In genomic region chr2:160918930-160919215, GRCm38 (mm10) we compare ENCODE assay signal across 22 mouse cellular contexts. TPM values are rescaled to one million over a fixed set of nuclear protein-coding genes. Genes with fewer than 3 reads are reported as not detected.
A peak's percentile ranks its signal among the peaks of the same experiment; 100 is the strongest.
DNase-seq lines count a peak whose midpoint lies in the region; ATAC-seq and TF ChIP-seq lines count a peak whose summit lies in the region.
"Had no signal": no experiment of that assay in that cellular context is flagged by ENCODE, and none has a peak within 500 bp of the region (broad histone marks: within the 10 kb centered on the region; RNA-seq: fewer than 3 reads in every experiment).

No protein-coding gene starts in this region.

- 0 out of 2 replicates have a peak overlapping the region, but pooled peaks have one; percentile 7 for H3K9ac ChIP-seq in forebrain, embryonic 12.5 days
- no peak overlapping the region for H3K9ac ChIP-seq in forebrain, postnatal 0 days
- no peak overlapping the region for H3K9ac ChIP-seq in midbrain, embryonic 14.5 days (replicated peaks; ENCODE audit: low read length)
- H3K9ac ChIP-seq in embryonic facial prominence, embryonic 12.5 days, result no peak overlapping the region
- H3K9ac ChIP-seq: heart, embryonic 15.5 days had no signal

- H3K4me3 ChIP-seq in forebrain, embryonic 12.5 days (replicated peaks), result no peak overlapping the region
- H3K4me3 ChIP-seq in forebrain, postnatal 0 days (ENCODE audit: low read depth, low read length), result no peak overlapping the region
- H3K4me3 ChIP-seq in midbrain, embryonic 10.5 days, result 0 out of 2 replicates have a peak overlapping the region, but pooled peaks have one; percentile 11
- H3K4me3 ChIP-seq in midbrain, embryonic 14.5 days (replicated peaks; ENCODE audit: low read depth, low read length), result no peak overlapping the region
- no peak overlapping the region for H3K4me3 ChIP-seq in embryonic facial prominence, embryonic 10.5 days
- no peak overlapping the region for H3K4me3 ChIP-seq in embryonic facial prominence, embryonic 12.5 days
- H3K4me3 ChIP-seq: heart, adult 2 months; heart, embryonic 15.5 days had no signal

- H3K4me2 ChIP-seq in forebrain, embryonic 12.5 days, result no peak overlapping the region
- H3K4me2 ChIP-seq in forebrain, postnatal 0 days (ENCODE audit: low read depth), result no peak overlapping the region
- no peak overlapping the region for H3K4me2 ChIP-seq in midbrain, embryonic 14.5 days (ENCODE audit: low read length)
- H3K4me2 ChIP-seq in embryonic facial prominence, embryonic 12.5 days (replicated peaks), result no peak overlapping the region
- H3K4me2 ChIP-seq: heart, embryonic 11.5 days; heart, embryonic 15.5 days had no signal

- TF ChIP-seq CTCF in forebrain, postnatal 0 days (IDR thresholded peaks at IDR 0.05; ENCODE audit: low read depth), result no peak

- no peak for ATAC-seq in forebrain, embryonic 12.5 days (ENCODE audit: low FRiP score)
- ATAC-seq in forebrain, postnatal 0 days, result no peak
- no peak for ATAC-seq in midbrain, embryonic 14.5 days (ENCODE audit: low FRiP score, low TSS enrichment)
- ATAC-seq in embryonic facial prominence, embryonic 12.5 days (ENCODE audit: insufficient number of reproducible peaks, insufficient read depth, low FRiP score, low TSS enrichment), result peak; percentile 4; the same call in 1 of the 2 replicates
- ATAC-seq: activated CD4-positive, CD25-positive, alpha-beta regulatory T cell, adult 4 months; hindbrain, postnatal 0 days; Patski had no signal

- H3K27ac ChIP-seq in forebrain, embryonic 12.5 days, result 0 out of 2 replicates have a peak overlapping the region, but pooled peaks have one; percentile 26
- H3K27ac ChIP-seq in forebrain, postnatal 0 days (ENCODE audit: low read depth, low read length), result no peak overlapping the region
- peak overlapping the region; percentile 72 for H3K27ac ChIP-seq in midbrain, embryonic 10.5 days (replicated peaks)
- no peak overlapping the region for H3K27ac ChIP-seq in midbrain, embryonic 14.5 days (replicated peaks; ENCODE audit: low read depth, low read length)
- H3K27ac ChIP-seq in embryonic facial prominence, embryonic 10.5 days (replicated peaks), result 0 out of 2 replicates have a peak overlapping the region, but pooled peaks have one; percentile 49
- H3K27ac ChIP-seq in embryonic facial prominence, embryonic 12.5 days, result no peak overlapping the region
- H3K27ac ChIP-seq: heart, adult 2 months; heart, embryonic 15.5 days; hindbrain, postnatal 0 days had no signal

- 74% methylated on average over 2 of the region's 2 CpGs for WGBS in forebrain, embryonic 12.5 days
- WGBS in forebrain, postnatal 0 days, result 68% methylated on average over 2 of the region's 2 CpGs
- WGBS in midbrain, embryonic 10.5 days, result 87% methylated on average over 2 of the region's 2 CpGs
- 75% methylated on average over 2 of the region's 2 CpGs for WGBS in midbrain, embryonic 14.5 days
- 78% methylated on average over 2 of the region's 2 CpGs for WGBS in embryonic facial prominence, embryonic 10.5 days
- WGBS in embryonic facial prominence, embryonic 12.5 days, result 71% methylated on average over 2 of the region's 2 CpGs

- DNase-seq in forebrain, postnatal 0 days, result no peak
- no peak for DNase-seq in midbrain, embryonic 10.5 days (ENCODE audit: low spot score)
- no peak for DNase-seq in midbrain, embryonic 14.5 days
- DNase-seq in embryonic facial prominence, embryonic 10.5 days (ENCODE audit: low spot score), result no peak
- DNase-seq in right cerebral cortex, postnatal 14 days, result no peak
- DNase-seq: adrenal gland, adult 2 months; adrenal gland, postnatal 25 days; cerebellum, adult 2 months; cerebellum, postnatal 10 days; gastrocnemius, postnatal 14 days; heart, adult 2 months; heart, postnatal 14 days; kidney, adult 11 months had no signal

- peaks cover 24% of the 10 kb centered on the region for H3K4me1 ChIP-seq in forebrain, embryonic 12.5 days
- peaks cover 4% of the 10 kb centered on the region; the same call in 1 of the 2 replicates for H3K4me1 ChIP-seq in forebrain, postnatal 0 days (ENCODE audit: insufficient read depth)
- peaks cover 21% of the 10 kb centered on the region for H3K4me1 ChIP-seq in midbrain, embryonic 10.5 days
- no peaks in the 10 kb centered on the region for H3K4me1 ChIP-seq in midbrain, embryonic 14.5 days (ENCODE audit: control insufficient read depth, insufficient read depth, low read length)
- peaks cover 57% of the 10 kb centered on the region for H3K4me1 ChIP-seq in embryonic facial prominence, embryonic 10.5 days
- peaks cover 13% of the 10 kb centered on the region; the same call in 1 of the 2 replicates for H3K4me1 ChIP-seq in embryonic facial prominence, embryonic 12.5 days

- H3K36me3 ChIP-seq in forebrain, embryonic 12.5 days (replicated peaks), result no peaks in the 10 kb centered on the region
- H3K36me3 ChIP-seq in forebrain, postnatal 0 days (ENCODE audit: insufficient read depth), result no peaks in the 10 kb centered on the region
- no peaks in the 10 kb centered on the region for H3K36me3 ChIP-seq in midbrain, embryonic 10.5 days
- H3K36me3 ChIP-seq in midbrain, embryonic 14.5 days (ENCODE audit: control insufficient read depth, insufficient read depth, low read length), result no peaks in the 10 kb centered on the region
- H3K36me3 ChIP-seq in embryonic facial prominence, embryonic 10.5 days (replicated peaks), result no peaks in the 10 kb centered on the region
- no peaks in the 10 kb centered on the region for H3K36me3 ChIP-seq in embryonic facial prominence, embryonic 12.5 days
- H3K36me3 ChIP-seq: heart, embryonic 15.5 days had no signal

- no peaks in the 10 kb centered on the region for H3K9me3 ChIP-seq in forebrain, embryonic 12.5 days
- H3K9me3 ChIP-seq in forebrain, postnatal 0 days (ENCODE audit: low read length), result peaks cover 5% of the 10 kb centered on the region; the same call in 1 of the 2 replicates
- H3K9me3 ChIP-seq in midbrain, embryonic 10.5 days (replicated peaks), result no peaks in the 10 kb centered on the region
- no peaks in the 10 kb centered on the region for H3K9me3 ChIP-seq in midbrain, embryonic 14.5 days (ENCODE audit: control insufficient read depth, low read length)
- no peaks in the 10 kb centered on the region for H3K9me3 ChIP-seq in embryonic facial prominence, embryonic 10.5 days
- no peaks in the 10 kb centered on the region for H3K9me3 ChIP-seq in embryonic facial prominence, embryonic 12.5 days
- H3K9me3 ChIP-seq: heart, embryonic 15.5 days had no signal

- H3K27me3 ChIP-seq in forebrain, embryonic 12.5 days, result peaks cover 21% of the 10 kb centered on the region
- no peaks in the 10 kb centered on the region for H3K27me3 ChIP-seq in forebrain, postnatal 0 days (ENCODE audit: insufficient read depth, low read length)
- peaks cover 25% of the 10 kb centered on the region for H3K27me3 ChIP-seq in midbrain, embryonic 10.5 days (ENCODE audit: low read depth, poor library complexity, severe bottlenecking)
- no peaks in the 10 kb centered on the region for H3K27me3 ChIP-seq in midbrain, embryonic 14.5 days (ENCODE audit: control insufficient read depth, insufficient read depth, low read length)
- H3K27me3 ChIP-seq in embryonic facial prominence, embryonic 10.5 days (replicated peaks; ENCODE audit: low read depth, poor library complexity, severe bottlenecking), result peaks cover 29% of the 10 kb centered on the region
- H3K27me3 ChIP-seq in embryonic facial prominence, embryonic 12.5 days, result 0 out of 2 replicates have a peak, but pooled peaks cover 6% of the 10 kb centered on the region
- H3K27me3 ChIP-seq: CH12.LX had no signal

RNA-seq across cellular contexts. Expression of gene Emilin3, which starts 6.7 kb away (rescaled TPM):
- 2.9 and 3.2 TPM in 2 replicates for polyA plus RNA-seq in forebrain, embryonic 12.5 days (2016; fragmentation: Nextera tagmentation; extraction: Ambion mirVana)
- 0.46 and 1.5 TPM in 2 replicates for total RNA-seq in forebrain, postnatal 0 days (2014; rRNA removed)
- polyA plus RNA-seq in forebrain, postnatal 0 days (2015; fragmentation: Nextera tagmentation; extraction: Ambion mirVana), result 0.23 and 0.42 TPM in 2 replicates
- 4.5 and 6.0 TPM in 2 replicates for polyA plus RNA-seq in midbrain, embryonic 10.5 days (2016; fragmentation: Nextera tagmentation; extraction: Ambion mirVana)
- polyA plus RNA-seq in midbrain, embryonic 14.5 days (2014; fragmentation: Nextera tagmentation; extraction: Ambion mirVana), result 0.30 and 0.45 TPM in 2 replicates
- polyA plus RNA-seq in embryonic facial prominence, embryonic 10.5 days (2016; fragmentation: Nextera tagmentation; extraction: Ambion mirVana), result 2.2 and 3.5 TPM in 2 replicates
- polyA plus RNA-seq in embryonic facial prominence, embryonic 12.5 days (2016; fragmentation: Nextera tagmentation; extraction: Ambion mirVana), result 20.5 and 22.3 TPM in 2 replicates
- total RNA-seq: adrenal gland, adult 2 months; adrenal gland, postnatal 25 days; CH12.LX; hematopoietic stem cell, adult 5-6 weeks had no signal
- polyA plus RNA-seq: activated CD4-positive, CD25-positive, alpha-beta regulatory T cell, adult 4 months; Patski had no signal

RNA-seq across cellular contexts. Expression of gene Lpin3, which starts 38.4 kb away (rescaled TPM):
- 0.27 and 0.28 TPM in 2 replicates for polyA plus RNA-seq in forebrain, embryonic 12.5 days (2016; fragmentation: Nextera tagmentation; extraction: Ambion mirVana)
- total RNA-seq in forebrain, postnatal 0 days (2014; rRNA removed), result 0.10 and 0.31 TPM in 2 replicates
- polyA plus RNA-seq in forebrain, postnatal 0 days (2015; fragmentation: Nextera tagmentation; extraction: Ambion mirVana), result 0.27 and 0.30 TPM in 2 replicates
- 0.25 and 0.29 TPM in 2 replicates for polyA plus RNA-seq in midbrain, embryonic 10.5 days (2016; fragmentation: Nextera tagmentation; extraction: Ambion mirVana)
- polyA plus RNA-seq in midbrain, embryonic 14.5 days (2014; fragmentation: Nextera tagmentation; extraction: Ambion mirVana), result 0.14 and 0.34 TPM in 2 replicates
- polyA plus RNA-seq in embryonic facial prominence, embryonic 10.5 days (2016; fragmentation: Nextera tagmentation; extraction: Ambion mirVana), result 1.4 and 2.0 TPM in 2 replicates
- 2.1 and 2.7 TPM in 2 replicates for polyA plus RNA-seq in embryonic facial prominence, embryonic 12.5 days (2016; fragmentation: Nextera tagmentation; extraction: Ambion mirVana)
- total RNA-seq: hematopoietic stem cell, adult 5-6 weeks had no signal

RNA-seq across cellular contexts. Expression of gene Zhx3, which starts 46.1 kb away (rescaled TPM):
- polyA plus RNA-seq in forebrain, embryonic 12.5 days (2016; fragmentation: Nextera tagmentation; extraction: Ambion mirVana), result 16.0 and 16.5 TPM in 2 replicates
- total RNA-seq in forebrain, postnatal 0 days (2014; rRNA removed), result 31.8 and 44.9 TPM in 2 replicates
- 12.9 and 18.5 TPM in 2 replicates for polyA plus RNA-seq in forebrain, postnatal 0 days (2015; fragmentation: Nextera tagmentation; extraction: Ambion mirVana)
- polyA plus RNA-seq in midbrain, embryonic 10.5 days (2016; fragmentation: Nextera tagmentation; extraction: Ambion mirVana), result 5.9 and 8.9 TPM in 2 replicates
- polyA plus RNA-seq in midbrain, embryonic 14.5 days (2014; fragmentation: Nextera tagmentation; extraction: Ambion mirVana), result 16.9 and 17.9 TPM in 2 replicates
- 6.7 and 7.6 TPM in 2 replicates for polyA plus RNA-seq in embryonic facial prominence, embryonic 10.5 days (2016; fragmentation: Nextera tagmentation; extraction: Ambion mirVana)
- 12.0 and 12.2 TPM in 2 replicates for polyA plus RNA-seq in embryonic facial prominence, embryonic 12.5 days (2016; fragmentation: Nextera tagmentation; extraction: Ambion mirVana)

Comparison
In these comparisons a context has a peak if more than half of its experiments do, and no peak if none do; other contexts are left out.
1. H3K27ac ChIP-seq: peak in forebrain, embryonic 12.5 days (single experiment), midbrain, embryonic 10.5 days (single experiment) and embryonic facial prominence, embryonic 10.5 days (single experiment); none in forebrain, postnatal 0 days (single experiment), midbrain, embryonic 14.5 days (single experiment) and embryonic facial prominence, embryonic 12.5 days (single experiment).